Mouse (Mus musculus) thymus, postnatal 25 days (tissue): ENCODE measurements at regions not wholly inside any gene's neighbourhood (a gene's known extent, or its start where the extent isn't known, plus 50 kb on each side); places are given as distances from the start of the nearest gene placed in this dataset.

Source experiments
- DNase-seq: peaks from one replicate; pipeline ENCODE4 v3.0.0; 2022

DNA sequence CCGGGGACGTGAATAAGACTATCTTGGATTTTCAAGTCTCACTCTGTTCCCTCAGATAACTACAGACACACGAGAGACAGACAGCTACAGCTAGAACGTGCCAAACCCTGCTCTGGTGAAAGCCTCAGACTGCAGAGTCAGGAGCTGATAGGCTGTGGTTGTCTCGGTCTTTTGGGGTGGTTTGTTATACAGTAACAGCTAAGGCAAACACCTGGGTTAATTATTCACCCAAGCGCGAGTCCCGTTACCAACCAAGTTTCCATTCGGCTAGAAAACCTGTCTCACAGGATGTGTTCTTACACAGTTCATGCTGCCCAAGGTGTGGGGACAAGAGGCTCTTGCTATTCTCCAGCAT is 137.7 kb upstream of the Mocs2 start:
- DNase-seq: no peak

DNA sequence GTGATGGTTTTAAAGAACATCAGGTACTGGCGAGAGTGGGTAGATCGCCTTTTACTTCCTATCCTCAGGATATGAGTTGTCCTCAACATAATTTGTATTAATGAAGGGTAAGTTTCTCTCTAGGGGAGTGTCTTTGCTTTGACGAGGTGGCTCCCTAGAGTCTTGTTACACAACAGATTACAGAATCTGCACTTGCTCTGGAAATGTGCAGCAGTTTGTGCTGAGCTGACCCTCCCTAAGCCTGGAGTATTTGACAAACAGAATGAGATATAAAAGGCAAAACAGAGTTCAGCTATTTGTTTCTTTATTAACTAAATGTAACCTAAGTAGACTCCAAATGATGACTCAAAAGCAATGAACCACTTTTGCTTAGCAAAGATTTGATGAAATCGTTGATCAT is 136.8 kb upstream of the Mocs2 start:
- DNase-seq: no peak

DNA sequence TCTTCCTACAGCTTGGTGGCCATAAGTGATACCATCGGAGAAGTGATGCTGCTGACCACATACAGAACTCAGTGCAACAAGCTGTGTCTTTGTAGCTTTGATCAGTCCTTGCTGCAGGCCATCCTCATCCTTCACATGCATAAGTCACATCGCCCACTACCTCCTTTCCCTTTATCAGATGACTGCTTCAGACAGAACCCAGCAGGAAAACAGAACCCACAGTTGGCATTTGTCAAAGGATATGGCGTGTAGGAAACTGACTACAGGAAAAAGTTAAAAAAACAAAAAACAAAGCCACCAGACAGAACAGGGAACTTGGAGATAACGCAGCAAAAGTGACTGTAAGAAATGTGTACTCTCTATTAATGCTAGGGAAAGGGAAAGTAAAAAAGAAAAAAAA is 136.1 kb upstream of the Mocs2 start:
- no peak for DNase-seq

DNA sequence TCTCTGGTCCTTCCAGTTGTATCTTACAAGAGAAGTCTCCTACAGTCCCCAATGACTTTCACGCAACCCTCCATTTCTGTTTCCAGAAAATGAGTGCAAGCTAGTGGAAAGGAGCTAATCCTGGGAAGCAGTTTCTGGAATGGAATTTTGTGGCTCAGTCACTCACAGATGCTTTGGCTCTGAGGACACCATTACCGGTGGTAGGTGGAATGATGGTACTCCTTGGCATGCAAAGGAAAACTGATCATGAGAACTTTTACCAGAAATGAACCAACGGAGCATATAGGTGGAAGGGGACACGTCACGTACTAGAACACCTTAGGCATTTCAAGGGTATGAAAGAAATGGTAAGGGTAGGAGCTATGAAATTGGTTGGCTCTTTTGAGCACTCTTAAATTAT is 135.1 kb upstream of the Mocs2 start:
- DNase-seq: no peak

DNA sequence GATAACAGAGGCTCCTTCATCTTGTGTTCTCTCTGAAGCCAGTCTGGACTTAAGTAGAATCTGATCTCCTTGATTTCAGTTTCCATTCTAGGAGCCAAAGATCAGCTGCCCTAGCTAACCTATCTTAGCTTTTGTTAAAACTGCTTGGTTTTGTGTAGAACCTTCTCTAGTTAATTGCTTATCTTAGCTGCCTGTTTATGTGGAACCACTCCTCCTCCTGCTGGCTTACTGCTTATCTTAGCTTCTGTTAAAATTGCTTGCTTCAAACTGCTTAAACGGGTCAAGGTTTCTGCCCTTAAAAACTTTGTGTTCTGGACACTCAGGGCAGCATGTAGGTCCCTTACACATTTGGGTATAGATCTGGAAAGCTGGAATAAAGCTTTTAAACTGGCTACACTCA is 133.7 kb upstream of the Mocs2 start:
- no peak for DNase-seq

DNA sequence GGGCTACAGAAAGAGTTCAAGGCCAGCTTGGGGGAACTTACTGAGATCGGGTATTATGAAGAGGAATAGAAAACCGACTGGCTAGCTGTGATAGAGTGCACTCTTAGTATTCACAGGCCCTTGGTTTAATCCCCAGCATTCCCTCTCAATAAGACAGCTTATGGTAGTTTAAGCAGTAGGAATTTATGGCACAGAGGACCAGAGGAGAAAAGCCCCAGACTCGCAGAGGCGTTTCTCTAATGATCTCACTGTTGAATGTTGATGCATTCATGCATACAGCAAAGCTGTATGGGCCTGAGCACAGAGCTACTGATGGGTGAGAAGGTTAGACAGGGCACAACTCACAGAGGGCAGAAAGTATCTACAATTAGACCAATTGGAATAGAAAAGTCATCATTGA is 132.7 kb upstream of the Mocs2 start:
- DNase-seq: no peak

DNA sequence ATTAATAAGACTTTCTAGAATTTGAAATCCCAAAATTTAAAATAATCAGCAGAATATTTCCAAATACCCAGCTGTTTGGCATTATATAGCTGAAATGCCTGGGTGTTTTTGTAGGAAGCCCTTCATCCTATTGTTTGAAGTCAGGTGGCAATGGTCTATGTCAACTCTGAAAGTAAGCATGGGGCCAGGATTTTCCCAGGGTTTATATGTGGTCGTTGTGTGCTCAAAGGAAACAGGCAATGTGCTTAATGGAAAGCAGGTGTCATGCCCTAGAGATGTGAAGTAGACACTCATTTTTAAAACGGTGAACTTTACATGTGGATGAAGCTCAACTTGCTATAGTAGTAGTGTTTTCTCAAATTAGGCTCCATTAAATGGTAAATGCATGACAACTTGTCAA is 105.4 kb upstream of the Mocs2 start:
- DNase-seq: no peak

DNA sequence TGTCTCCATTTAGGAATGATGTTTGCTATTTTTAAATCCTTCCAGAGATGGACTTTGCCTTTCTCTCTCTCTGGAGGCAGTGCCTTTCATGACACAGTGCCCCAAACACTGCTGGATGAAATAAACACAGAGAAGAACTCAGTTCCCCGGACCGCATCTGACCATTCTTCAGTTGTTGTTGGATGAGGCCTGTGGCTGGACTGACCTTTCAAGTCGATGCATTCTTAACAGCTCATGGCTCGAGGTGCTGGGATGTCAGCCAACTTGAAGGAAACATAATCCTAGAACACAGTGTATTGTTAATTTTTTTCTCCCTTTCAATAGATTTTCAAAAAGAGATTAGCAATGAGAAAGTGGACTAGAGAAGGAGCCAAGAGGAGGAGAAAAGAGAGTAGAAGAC is 98.3 kb upstream of the Mocs2 start:
- DNase-seq: no peak

DNA sequence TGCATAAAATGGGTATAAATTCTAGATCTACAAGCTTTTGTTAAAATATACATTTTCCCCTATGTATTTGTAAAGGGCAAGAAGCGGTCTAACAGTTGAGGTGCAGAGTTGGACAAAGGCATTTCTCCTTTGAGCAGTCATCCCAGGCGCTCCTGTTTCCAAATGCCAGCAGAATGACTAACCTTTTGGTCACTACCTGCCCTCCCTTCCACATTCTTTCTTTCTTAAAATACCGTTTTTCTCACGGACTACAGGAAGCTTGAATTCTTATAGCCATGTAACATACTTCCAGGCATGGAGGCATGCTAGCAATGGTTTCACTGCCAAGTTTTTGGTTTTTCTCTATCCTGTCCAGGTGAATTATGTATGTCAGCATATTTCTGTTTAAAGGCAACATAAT is 91.2 kb upstream of the Mocs2 start:
- no peak for DNase-seq

DNA sequence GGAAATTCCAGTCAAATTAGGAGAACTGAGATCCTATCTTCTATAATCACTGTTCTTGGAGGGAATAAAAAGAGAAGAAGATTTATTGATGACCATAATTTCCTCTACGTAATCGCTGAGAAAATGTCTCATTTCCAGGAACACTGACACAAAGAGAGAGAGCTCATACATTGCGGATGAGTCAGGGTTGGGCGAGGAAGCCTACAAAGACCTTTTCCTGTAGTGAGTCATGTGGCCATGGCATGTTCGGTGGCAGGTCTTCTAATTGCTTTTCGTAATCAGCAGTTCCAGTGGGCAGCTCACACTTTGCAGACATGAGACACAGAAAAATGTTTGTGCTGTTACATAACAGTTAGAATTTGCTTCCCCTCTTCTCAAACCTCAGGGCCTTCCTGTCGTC is 83.0 kb upstream of the Mocs2 start:
- no peak for DNase-seq

DNA sequence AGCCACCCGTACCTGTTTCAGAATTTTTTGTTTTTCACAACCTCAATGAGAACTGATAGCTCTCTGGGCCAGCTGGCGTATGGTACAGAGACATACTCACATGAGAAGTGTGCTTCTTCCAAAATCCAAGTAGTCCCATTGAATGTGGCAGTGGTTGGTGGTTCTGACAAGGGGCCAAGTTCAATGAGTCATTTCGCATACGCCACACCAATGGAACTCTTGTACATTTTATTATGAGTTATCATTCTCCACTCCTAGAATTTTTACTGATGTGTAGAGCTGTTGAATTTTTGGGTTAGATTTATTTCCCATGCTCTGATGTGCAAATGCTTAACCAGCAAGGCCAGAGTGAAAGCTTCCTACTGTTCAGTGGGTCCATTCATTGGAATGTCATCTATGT is 82.0 kb upstream of the Mocs2 start:
- DNase-seq: no peak

DNA sequence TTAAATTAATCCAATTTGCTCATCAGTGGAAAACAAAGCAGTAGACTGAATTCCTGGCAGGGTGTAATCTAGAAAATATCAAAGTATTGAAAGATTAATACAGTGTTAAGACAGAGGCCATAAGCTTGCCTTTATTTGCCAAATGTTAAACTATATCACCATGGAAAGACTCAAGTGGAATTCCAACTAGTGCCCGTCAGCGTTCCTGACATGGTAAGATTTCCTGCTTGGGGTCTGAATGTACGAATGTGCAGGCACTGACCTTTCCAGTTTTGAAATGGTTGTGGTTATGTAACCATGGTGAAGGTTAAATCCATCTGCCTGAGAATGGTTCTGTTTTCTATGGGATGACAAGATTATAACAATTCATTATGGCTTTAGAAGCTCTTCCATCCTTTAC is 75.5 kb upstream of the Mocs2 start:
- no peak for DNase-seq

DNA sequence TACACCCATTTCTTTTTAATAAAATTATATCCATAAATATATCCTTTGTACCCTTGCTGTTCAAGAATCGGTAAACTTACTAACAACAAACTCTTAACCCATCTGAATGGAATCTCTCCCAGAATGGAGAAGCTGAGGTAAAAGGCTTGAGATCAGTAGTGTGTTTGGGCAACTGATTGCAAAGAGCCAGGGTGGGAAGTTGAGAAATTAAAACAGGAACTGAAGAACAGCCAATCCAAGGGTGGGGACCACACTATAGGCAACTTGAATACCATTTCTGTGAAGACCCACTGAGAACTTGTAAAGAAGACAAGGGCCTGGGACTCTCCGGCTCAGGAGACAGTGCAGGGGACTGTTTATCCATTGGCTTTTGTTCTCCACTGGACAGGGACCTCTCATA is 72.2 kb upstream of the Mocs2 start:
- no peak for DNase-seq

DNA sequence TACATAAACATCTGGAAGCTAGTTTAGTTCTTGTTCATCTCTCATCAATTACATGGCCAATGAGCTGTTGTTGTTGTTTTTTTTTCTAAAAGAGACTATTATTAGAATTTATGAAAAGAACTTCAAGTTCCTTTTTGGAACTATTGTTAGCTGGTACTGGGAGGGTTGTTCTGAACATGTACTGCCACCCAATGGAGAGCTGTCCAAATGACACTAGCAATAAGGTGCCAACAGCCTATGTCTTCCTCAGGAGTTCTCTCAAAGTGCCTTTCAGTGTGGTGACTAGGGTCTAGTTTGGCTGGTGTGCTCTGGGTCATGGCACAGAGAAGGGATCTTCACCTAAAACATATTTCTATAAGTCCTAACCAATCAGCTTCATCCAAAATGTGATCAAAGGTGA is 60.6 kb upstream of the Mocs2 start:
- DNase-seq: no peak

DNA sequence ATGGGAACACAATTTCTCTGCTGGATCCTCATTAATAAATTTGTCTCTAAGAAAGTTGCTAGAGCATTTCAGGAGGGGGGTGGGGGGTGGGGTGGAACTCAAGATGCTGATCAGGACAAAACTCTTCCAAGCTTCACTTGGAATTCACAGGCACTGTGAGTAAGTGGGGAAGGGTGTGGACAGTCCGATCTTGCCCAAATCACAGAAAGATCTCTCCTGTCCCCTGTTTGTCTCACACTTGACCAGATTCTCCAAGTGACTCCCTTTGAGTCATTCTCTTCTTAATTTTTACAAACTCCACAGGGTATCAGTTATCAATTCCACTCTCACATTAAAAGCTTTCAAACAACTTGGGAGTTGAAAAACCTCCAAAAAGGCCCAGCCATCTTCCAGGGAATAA is 58.1 kb upstream of the Mocs2 start:
- DNase-seq: no peak

DNA sequence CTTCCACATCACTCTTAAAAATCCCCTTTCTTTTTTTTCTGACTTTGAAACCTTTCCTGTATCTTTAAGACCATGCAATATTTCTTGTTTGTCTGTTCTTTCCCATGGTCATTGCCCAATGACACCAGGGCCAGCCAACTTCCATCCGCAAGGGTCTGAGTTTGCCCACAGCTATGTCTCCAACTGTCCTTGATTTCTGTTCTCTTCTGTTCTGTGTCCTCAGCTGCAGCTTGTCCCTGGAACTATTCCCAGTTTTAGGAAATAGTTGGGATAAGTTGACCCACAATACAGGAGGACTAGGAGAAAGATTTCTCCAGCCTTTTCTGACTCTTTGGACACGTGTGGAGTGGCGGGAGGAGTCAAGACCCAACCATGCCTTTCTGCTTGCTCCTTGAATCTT is 57.1 kb upstream of the Mocs2 start:
- DNase-seq: no peak
